Mouse (Mus musculus) liver, embryonic 13.5 days (tissue): ENCODE measurements around the gene Hgd. TPM values are rescaled to one million over a fixed set of nuclear protein-coding genes. Genes with fewer than 3 reads are reported as not detected.

Experiments used
- ATAC-seq: fragments of 200-750 bp; cut with Nextera tagmentation; 2 replicates; pipeline ENCODE4 v1.8.0; 2017; ENCODE audit warnings: low read depth, mild to moderate bottlenecking, moderate number of reproducible peaks, moderate library complexity
- DNase-seq: peaks from one replicate; pipeline ENCODE4 v3.0.0; 2022
- H3K27ac ChIP-seq: fragments of 300-500 bp; sonication (generic); 2 replicates; pipeline ENCODE4 v1.5.1; 2015; ENCODE audit warnings: moderate library complexity, mild to moderate bottlenecking, inconsistent platforms
- H3K27me3 ChIP-seq: fragments of 300-500 bp; sonication (generic); 2 replicates; pipeline ENCODE4 v1.6.1; 2015; ENCODE audit warnings: mild to moderate bottlenecking, inconsistent platforms
- H3K36me3 ChIP-seq: fragments of 300-500 bp; sonication (generic); 2 replicates; pipeline ENCODE4 v1.6.1; 2015; ENCODE audit warnings: mild to moderate bottlenecking, inconsistent platforms
- H3K4me1 ChIP-seq: fragments of 300-500 bp; sonication (generic); replicated peaks from 2 replicates; pipeline ENCODE4 v1.6.1; 2015; ENCODE audit warnings: inconsistent platforms
- H3K4me2 ChIP-seq: fragments of 300-500 bp; sonication (generic); 2 replicates; pipeline ENCODE4 v1.6.1; 2015; ENCODE audit warnings: inconsistent platforms, mild to moderate bottlenecking, moderate library complexity
- H3K4me3 ChIP-seq: fragments of 300-500 bp; sonication (generic); replicated peaks from 2 replicates; pipeline ENCODE4 v1.5.1; 2015; ENCODE audit warnings: mild to moderate bottlenecking, inconsistent platforms
- H3K9ac ChIP-seq: fragments of 300-500 bp; sonication (generic); 2 replicates; pipeline ENCODE4 v1.6.1; 2015; ENCODE audit warnings: mild to moderate bottlenecking, inconsistent platforms
- H3K9me3 ChIP-seq: fragments of 300-500 bp; sonication (generic); replicated peaks from 2 replicates; pipeline ENCODE4 v1.6.1; 2016; ENCODE audit warnings: inconsistent platforms
- WGBS: fragments of 180-500 bp; shearing (Covaris S2); methylation state at CpG from one replicate; pipeline ENCODE4 v1.1.7; 2015; ENCODE audit not compliant: insufficient replicate concordance; 5-methylcytosine and 5-hydroxymethylcytosine counted together
- polyA plus RNA-seq: library from polyadenylated mRNA; unstranded; fragments of >200 nt; fragmentation: Nextera tagmentation; extraction: Ambion mirVana; gene quantifications from 2 replicates; pipeline ENCODE4 v1.2.1, GENCODE M21; 2015

Hgd gene
- polyA plus RNA-seq, 1 experiment from 2014 or later = 24.4 TPM

DNA sequence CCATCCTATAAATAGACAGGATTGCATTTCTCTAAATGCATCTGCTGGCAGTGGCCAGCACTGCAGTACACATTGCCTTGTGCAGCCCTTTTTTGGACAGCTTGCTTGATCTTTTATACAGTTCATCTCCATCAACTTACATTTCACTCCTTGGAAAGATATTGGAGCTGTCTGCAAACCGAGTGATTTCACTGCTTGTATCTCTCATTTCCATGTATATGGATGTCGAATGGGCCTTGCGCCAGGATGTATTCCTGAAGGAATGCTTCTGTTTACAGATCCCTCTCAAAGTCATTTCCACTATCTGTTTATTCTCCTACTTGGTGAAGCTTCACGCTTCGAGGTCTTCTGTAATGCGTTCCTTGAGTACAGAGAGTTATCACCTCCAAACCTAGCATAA is 24.3 kb downstream of the Hgd start:
- no peak for ATAC-seq
- WGBS = 67% methylated on average over 6 of the region's 6 CpGs

DNA sequence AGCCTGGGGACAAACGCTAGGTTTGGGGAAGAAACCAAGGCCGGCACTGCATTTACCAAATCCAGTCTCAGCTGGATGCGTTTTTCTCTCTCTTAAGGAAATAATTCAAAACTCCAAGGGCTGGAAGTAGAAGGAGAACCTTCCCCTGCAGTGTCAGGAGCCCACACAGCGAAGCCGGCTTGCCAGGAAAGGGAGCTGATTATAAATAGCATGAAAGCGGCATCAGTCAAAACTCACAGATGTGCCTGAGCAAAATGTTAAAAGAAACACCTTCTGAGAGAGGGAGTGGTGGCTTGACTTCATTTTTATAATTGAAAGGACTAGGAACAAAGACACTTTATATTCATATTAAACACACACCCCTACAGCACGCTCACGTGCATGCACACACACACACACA is 30.4 kb downstream of the Hgd start:
- Histone ChIP-seq H3K4me3 (no peak overlapping the region), H3K9ac (no peak overlapping the region), H3K27ac (no peak overlapping the region), H3K4me1 (no peaks in the 10 kb centered on the region), H3K27me3 (no peaks in the 10 kb centered on the region), H3K4me2 (no peak overlapping the region), H3K9me3 (no peaks in the 10 kb centered on the region), H3K36me3 (no peaks in the 10 kb centered on the region)
- 74% methylated on average over 8 of the region's 8 CpGs for WGBS
- DNase-seq (no peak), ATAC-seq (no peak)

More for the DNA sequence above, 24.3 kb downstream of the Hgd start:
- H3K4me3 ChIP-seq = no peak overlapping the region
- no peaks in the 10 kb centered on the region for H3K36me3 ChIP-seq
- no peak overlapping the region for H3K4me2 ChIP-seq
- H3K9ac ChIP-seq = no peak overlapping the region
- DNase-seq = no peak
- no peaks in the 10 kb centered on the region for H3K4me1 ChIP-seq
- H3K9me3 ChIP-seq = no peaks in the 10 kb centered on the region
- no peak overlapping the region for H3K27ac ChIP-seq
- H3K27me3 ChIP-seq = no peaks in the 10 kb centered on the region

DNA sequence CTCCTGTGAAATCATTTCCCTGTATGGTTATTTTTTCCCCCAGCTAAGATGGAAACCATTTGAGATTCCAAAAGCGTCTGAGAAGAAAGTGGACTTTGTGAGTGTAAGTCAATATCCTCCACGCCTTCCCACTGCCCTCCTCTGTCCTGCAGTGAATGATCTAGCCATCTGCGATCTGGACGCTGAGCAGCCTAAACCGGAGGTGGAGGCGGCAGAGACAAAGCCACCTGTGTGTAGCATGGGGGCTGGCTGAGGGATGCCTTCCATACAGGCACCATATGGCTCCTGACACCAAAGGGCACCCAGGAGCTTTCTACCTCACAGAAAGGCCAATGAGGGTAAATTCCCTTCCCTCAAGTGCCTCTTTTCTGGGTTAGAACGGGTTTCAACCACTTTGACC is 31.1 kb downstream of the Hgd start:
- no peak overlapping the region for H3K4me2 ChIP-seq
- no peak overlapping the region for H3K4me3 ChIP-seq
- DNase-seq (no peak), ATAC-seq (no peak)
- H3K4me1 ChIP-seq = no peaks in the 10 kb centered on the region
- WGBS = 69% methylated on average over 7 of the region's 7 CpGs
- no peaks in the 10 kb centered on the region for H3K36me3 ChIP-seq
- H3K27ac ChIP-seq = no peak overlapping the region
- H3K9ac ChIP-seq = no peak overlapping the region
- H3K9me3 ChIP-seq = no peaks in the 10 kb centered on the region
- H3K27me3 ChIP-seq = no peaks in the 10 kb centered on the region

GRCm38 (mm10) chr16:37612013-37612412 is 32.1 kb downstream of the Hgd start:
- ATAC-seq (no peak), DNase-seq (no peak)
- no peaks in the 10 kb centered on the region for H3K27me3 ChIP-seq
- no peak overlapping the region for H3K27ac ChIP-seq
- H3K9ac ChIP-seq = no peak overlapping the region
- H3K4me2 ChIP-seq = no peak overlapping the region
- WGBS = 81% methylated on average over 5 of the region's 5 CpGs
- no peak overlapping the region for H3K4me3 ChIP-seq
- H3K9me3 ChIP-seq = no peaks in the 10 kb centered on the region
- no peaks in the 10 kb centered on the region for H3K36me3 ChIP-seq
- H3K4me1 ChIP-seq = no peaks in the 10 kb centered on the region

DNA sequence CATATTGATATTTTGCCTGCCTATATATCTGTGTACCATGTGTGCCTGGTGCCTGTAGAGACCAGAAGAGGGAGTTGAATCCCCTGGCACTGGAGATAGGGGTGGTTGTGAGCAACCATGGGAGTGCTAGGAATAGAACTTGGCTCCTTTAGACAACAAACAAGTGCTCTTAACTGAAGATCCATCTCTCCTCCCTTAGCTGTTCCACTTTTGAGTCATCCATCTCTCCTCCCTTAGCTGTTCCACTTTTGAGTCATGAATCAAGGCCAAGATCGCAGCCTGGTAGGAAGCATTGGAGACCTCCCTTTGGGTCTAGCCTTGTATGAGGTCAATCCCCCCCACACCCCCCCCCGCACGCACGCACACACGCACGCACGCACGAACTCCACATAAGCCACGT is 34.6 kb downstream of the Hgd start:
- H3K4me2 ChIP-seq = no peak overlapping the region
- no peak for DNase-seq
- no peaks in the 10 kb centered on the region for H3K9me3 ChIP-seq
- no peak for ATAC-seq
- no peak overlapping the region for H3K9ac ChIP-seq
- H3K4me3 ChIP-seq = no peak overlapping the region
- H3K36me3 ChIP-seq = no peaks in the 10 kb centered on the region
- H3K27me3 ChIP-seq = no peaks in the 10 kb centered on the region
- 81% methylated on average over 9 of the region's 9 CpGs for WGBS
- H3K27ac ChIP-seq = no peak overlapping the region
- no peaks in the 10 kb centered on the region for H3K4me1 ChIP-seq

DNA sequence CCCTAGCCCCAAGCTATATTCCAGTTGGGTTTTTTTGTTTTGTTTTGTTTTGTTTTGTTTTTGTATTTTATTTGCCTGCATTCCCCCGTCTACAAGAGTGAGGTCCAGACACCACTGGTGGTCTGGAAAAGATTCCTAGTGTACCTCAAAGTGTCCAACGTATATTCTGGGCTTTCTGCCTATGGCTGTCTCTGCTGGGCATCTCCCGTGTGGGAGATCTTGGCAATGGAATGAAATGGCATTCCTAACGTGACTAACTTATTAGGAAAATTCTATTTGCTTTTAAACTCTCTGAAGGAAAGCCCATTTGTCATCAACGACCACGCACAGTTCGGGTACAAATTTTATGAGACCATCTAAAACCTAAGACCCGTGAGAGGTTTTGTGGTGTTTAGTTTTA is 35.5 kb downstream of the Hgd start:
- H3K4me2 ChIP-seq = no peak overlapping the region
- no peaks in the 10 kb centered on the region for H3K4me1 ChIP-seq
- H3K9me3 ChIP-seq = no peaks in the 10 kb centered on the region
- DNase-seq (no peak), ATAC-seq (no peak)
- no peaks in the 10 kb centered on the region for H3K27me3 ChIP-seq
- 67% methylated on average over 8 of the region's 8 CpGs for WGBS
- no peak overlapping the region for H3K27ac ChIP-seq
- no peaks in the 10 kb centered on the region for H3K36me3 ChIP-seq
- no peak overlapping the region for H3K4me3 ChIP-seq
- H3K9ac ChIP-seq = no peak overlapping the region

DNA sequence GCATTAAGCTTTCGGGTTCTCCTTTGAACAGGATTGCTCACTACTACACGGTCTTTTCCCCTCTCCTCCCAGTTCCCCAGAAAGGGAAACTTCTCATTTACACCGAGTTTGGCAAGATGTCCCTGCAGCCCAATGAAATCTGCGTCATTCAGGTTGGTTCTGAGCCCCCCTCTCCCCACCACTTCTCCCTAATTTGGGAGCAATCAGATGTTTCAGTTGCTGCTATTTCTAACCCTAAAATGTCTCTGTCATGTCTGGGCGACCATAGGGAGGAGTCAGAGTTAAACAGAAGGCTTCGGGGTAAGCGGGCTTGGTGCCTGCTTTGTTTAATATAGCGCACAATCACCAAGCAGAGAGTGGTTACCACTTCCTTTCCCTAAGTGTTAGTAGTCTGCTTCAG is 36.2 kb downstream of the Hgd start:
- 62% methylated on average over 8 of the region's 8 CpGs for WGBS
- ATAC-seq (no peak), DNase-seq (no peak)
- Histone ChIP-seq H3K9me3 (no peaks in the 10 kb centered on the region), H3K27me3 (no peaks in the 10 kb centered on the region), H3K4me2 (no peak overlapping the region), H3K9ac (no peak overlapping the region), H3K4me3 (no peak overlapping the region), H3K4me1 (no peaks in the 10 kb centered on the region), H3K36me3 (no peaks in the 10 kb centered on the region), H3K27ac (no peak overlapping the region)

GRCm38 (mm10) chr16:37617695-37618094 is 37.7 kb downstream of the Hgd start:
- no peak for DNase-seq
- no peak overlapping the region for H3K27ac ChIP-seq
- 24% methylated on average over 3 of the region's 3 CpGs for WGBS

GRCm38 (mm10) chr16:37622403-37622802 is 42.5 kb downstream of the Hgd start:
- no peak overlapping the region for H3K4me2 ChIP-seq
- no peak for DNase-seq
- H3K4me3 ChIP-seq = no peak overlapping the region
- H3K36me3 ChIP-seq = no peaks in the 10 kb centered on the region
- no peak for ATAC-seq
- 55% methylated on average over 3 of the region's 3 CpGs for WGBS
- no peaks in the 10 kb centered on the region for H3K4me1 ChIP-seq
- no peaks in the 10 kb centered on the region for H3K27me3 ChIP-seq
- no peak overlapping the region for H3K9ac ChIP-seq
- H3K9me3 ChIP-seq = no peaks in the 10 kb centered on the region
- no peak overlapping the region for H3K27ac ChIP-seq

More at GRCm38 (mm10) chr16:37617695-37618094, 37.7 kb downstream of the Hgd start:
- Histone ChIP-seq H3K4me1 (no peaks in the 10 kb centered on the region), H3K27me3 (no peaks in the 10 kb centered on the region), H3K4me3 (no peak overlapping the region), H3K9ac (no peak overlapping the region), H3K36me3 (no peaks in the 10 kb centered on the region), H3K4me2 (no peak overlapping the region), H3K9me3 (no peaks in the 10 kb centered on the region)
- no peak for ATAC-seq

- no peaks in the 10 kb centered on the region for H3K36me3 ChIP-seq
- ATAC-seq (no peak), DNase-seq (no peak)
- WGBS = 68% methylated on average over 5 of the region's 5 CpGs
- H3K4me3 ChIP-seq = no peak overlapping the region
- no peaks in the 10 kb centered on the region for H3K4me1 ChIP-seq
- H3K9ac ChIP-seq = no peak overlapping the region
- H3K27me3 ChIP-seq = no peaks in the 10 kb centered on the region
- no peak overlapping the region for H3K4me2 ChIP-seq
- H3K9me3 ChIP-seq = no peaks in the 10 kb centered on the region
- H3K27ac ChIP-seq = no peak overlapping the region
Measured at GRCm38 (mm10) chr16:37622919-37623318, 43.0 kb downstream of the Hgd start.

DNA sequence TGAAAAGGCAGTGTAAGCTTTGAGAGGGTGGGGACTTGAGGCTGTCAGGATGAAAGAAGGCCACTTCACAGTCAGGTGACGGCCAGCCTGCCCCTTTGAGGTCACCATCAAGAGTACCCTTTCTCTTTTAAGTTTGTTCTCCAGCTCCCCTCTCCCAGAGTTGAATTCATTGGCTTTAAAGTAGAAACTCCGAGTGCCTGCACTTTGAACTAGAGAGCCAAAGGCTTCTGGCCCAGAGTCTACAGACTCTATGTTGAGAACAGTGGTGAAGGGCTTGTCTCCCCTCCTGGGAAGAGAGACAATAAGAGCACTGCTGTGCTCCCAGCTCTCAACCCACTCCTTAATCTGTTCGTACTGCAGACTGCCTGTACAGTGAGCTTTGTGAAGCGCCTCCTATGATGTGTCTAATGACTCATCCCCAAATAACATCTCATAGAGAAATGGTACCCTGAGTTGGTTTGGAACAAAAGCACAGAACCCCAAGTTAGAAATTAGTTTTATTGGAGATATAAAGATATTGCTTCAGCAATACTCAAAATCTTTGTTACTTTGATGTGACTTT is 46.5 kb downstream of the Hgd start:
- no peak overlapping the region for H3K9ac ChIP-seq
- ATAC-seq = no peak
- H3K4me2 ChIP-seq = no peak overlapping the region
- no peaks in the 10 kb centered on the region for H3K4me1 ChIP-seq
- H3K4me3 ChIP-seq = no peak overlapping the region
- 48% methylated on average over 4 of the region's 4 CpGs for WGBS
- H3K27me3 ChIP-seq = no peaks in the 10 kb centered on the region
- DNase-seq = no peak
- no peaks in the 10 kb centered on the region for H3K36me3 ChIP-seq
- no peak overlapping the region for H3K27ac ChIP-seq
- H3K9me3 ChIP-seq = no peaks in the 10 kb centered on the region

GRCm38 (mm10) chr16:37628336-37628735 is 48.4 kb downstream of the Hgd start:
- no peaks in the 10 kb centered on the region for H3K4me1 ChIP-seq
- H3K27ac ChIP-seq = no peak overlapping the region
- H3K4me3 ChIP-seq = no peak overlapping the region
- H3K27me3 ChIP-seq = no peaks in the 10 kb centered on the region
- 73% methylated on average over 9 of the region's 9 CpGs for WGBS
- H3K9me3 ChIP-seq = no peaks in the 10 kb centered on the region
- no peak for ATAC-seq
- no peak for DNase-seq
- no peak overlapping the region for H3K4me2 ChIP-seq
- no peaks in the 10 kb centered on the region for H3K36me3 ChIP-seq
- no peak overlapping the region for H3K9ac ChIP-seq
